Mouse (Mus musculus) mesoderm, embryonic 11.5 days (tissue): ENCODE data around the gene Eepd1.
"Not testable (repeated sequence)": the region's sequence is repeated elsewhere in the genome, so short reads cannot be mapped to it uniquely, and the experiment has no call there.

ENCODE experiments used
- DNase-seq: peaks from one replicate; pipeline ENCODE4 v3.0.0-alpha.2; 2012; ENCODE audit warnings: low read depth, low spot score

Gene Eepd1

GRCm38 (mm10) chr9:25481344-25482095 lies at the start of gene Eepd1:
Gene Eepd1 (plus strand): TSS chr9:25481547.
- DNase-seq, result peak; percentile 93

- DNase-seq, result no peak
These were observed 42.5 kb upstream of the Eepd1 start for GRCm38 (mm10) chr9:25438836-25439235.

DNA sequence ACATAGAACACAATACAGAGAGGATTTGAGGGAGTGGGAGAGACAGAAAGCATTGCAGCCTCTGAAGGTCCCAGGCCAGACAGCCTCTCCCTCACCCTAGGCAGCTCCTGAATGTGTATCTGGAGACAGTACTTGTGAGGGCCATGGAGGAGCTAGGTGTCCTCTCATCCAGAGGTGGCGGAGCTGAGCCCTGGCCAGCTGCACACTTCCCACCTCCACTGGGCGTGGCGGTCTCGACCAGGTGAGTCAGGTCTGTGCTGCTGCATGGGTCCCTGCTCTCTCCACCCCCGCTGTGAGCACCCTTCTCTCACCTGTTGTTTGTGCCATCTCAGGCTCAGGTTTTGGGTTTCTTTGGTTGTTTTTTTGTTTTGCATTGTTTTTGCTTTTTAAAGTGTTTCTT lies 41.3 kb upstream of the Eepd1 start:
- not testable (repeated sequence) for DNase-seq

DNA sequence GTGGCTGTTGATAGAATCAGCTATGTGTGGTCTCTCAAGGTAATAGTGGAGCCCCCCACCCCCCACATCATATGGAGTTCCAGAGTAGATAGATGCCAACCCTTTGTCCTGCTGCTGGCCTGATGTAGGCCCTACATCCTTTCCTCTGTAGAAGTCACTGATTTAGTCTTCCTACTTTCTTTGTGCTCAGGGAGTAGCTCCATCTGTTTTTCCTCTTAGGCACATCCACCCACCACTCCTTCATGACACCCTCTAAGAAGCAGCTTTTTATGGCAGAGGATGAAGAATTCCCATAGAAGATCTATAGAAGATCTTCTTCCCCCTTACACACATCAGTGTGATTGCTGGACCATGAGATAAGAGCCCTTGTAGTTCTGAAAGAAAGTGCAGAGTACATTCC lies 39.3 kb upstream of the Eepd1 start:
- no peak for DNase-seq

DNA sequence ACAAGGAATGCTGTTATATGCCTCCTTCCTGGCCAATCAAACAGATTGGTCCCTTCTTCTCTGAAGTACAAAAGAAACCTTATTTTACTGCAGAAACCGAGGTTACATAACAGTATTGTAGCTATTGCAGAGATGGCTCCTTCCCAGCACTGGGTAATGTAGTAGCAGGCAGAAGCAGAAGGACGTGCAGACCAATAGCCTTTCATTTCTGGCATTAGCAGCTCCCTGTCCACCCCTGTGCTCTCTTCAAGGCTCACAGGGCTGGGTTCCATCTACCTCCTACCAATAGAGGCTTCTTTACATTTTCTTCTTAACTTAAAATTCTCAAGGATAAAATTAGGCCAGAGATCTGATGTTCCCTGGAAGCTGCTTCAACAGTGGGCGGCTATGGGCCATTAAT lies 38.3 kb upstream of the Eepd1 start:
- DNase-seq, result no peak

- no peak for DNase-seq
These were observed 37.8 kb upstream of the Eepd1 start for GRCm38 (mm10) chr9:25443546-25443945.

GRCm38 (mm10) chr9:25450394-25450793 lies 31.0 kb upstream of the Eepd1 start:
- DNase-seq, result no peak

GRCm38 (mm10) chr9:25455027-25455426 lies 26.3 kb upstream of the Eepd1 start:
- no peak for DNase-seq

DNA sequence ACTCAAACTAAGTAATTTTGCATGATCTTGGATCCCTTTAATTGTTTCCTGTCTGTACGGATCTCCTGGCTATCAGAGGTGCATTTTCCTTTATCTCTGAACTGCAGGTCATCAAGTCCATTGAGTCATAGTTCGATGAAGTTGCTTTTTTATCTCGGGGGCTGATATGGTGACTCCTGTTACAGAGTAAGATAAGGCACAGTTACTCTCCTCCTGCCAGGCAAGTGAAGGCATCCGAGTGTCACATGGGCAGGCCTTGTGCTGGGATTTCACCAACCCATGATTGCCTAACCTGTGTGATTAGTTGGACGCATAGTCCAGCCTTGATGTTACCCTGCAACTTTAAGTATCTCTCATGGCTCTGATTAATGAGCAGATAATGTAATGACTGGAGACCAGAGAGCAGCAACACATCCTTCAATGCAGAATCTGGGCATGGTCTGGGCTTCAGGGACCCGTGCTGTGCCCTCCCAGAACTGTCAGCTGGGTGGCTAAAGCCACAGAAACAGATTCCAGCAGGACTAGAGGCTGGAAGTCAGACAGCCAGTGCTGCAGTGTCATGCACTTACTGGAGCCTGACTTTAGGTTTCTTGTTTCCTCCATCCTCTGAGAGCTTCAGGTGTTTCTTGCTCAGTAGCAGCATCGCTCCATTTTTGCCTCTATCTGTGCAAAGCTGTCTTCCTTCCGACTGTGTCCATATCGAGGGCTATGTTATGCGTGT lies 20.4 kb upstream of the Eepd1 start:
- no peak for DNase-seq

- DNase-seq, result no peak
These were observed 17.0 kb upstream of the Eepd1 start for GRCm38 (mm10) chr9:25464305-25464704.

- no peak for DNase-seq
These were observed 1.8 kb upstream of the Eepd1 start for GRCm38 (mm10) chr9:25479392-25480020.

GRCm38 (mm10) chr9:25480676-25481075 lies 671 bp upstream of the Eepd1 start:
- DNase-seq, result no peak

- DNase-seq, result no peak
These were observed 1.1 kb downstream of the Eepd1 start for GRCm38 (mm10) chr9:25482322-25482998.

GRCm38 (mm10) chr9:25482999-25483347 lies 1.6 kb downstream of the Eepd1 start:
- DNase-seq, result no peak

GRCm38 (mm10) chr9:25483931-25484618 lies 2.7 kb downstream of the Eepd1 start:
- DNase-seq, result no peak

GRCm38 (mm10) chr9:25484619-25484986 lies 3.3 kb downstream of the Eepd1 start:
- DNase-seq, result no peak

- no peak for DNase-seq
These were observed 3.7 kb downstream of the Eepd1 start for GRCm38 (mm10) chr9:25485006-25485405.

GRCm38 (mm10) chr9:25485406-25485805 lies 4.1 kb downstream of the Eepd1 start:
- no peak for DNase-seq

DNA sequence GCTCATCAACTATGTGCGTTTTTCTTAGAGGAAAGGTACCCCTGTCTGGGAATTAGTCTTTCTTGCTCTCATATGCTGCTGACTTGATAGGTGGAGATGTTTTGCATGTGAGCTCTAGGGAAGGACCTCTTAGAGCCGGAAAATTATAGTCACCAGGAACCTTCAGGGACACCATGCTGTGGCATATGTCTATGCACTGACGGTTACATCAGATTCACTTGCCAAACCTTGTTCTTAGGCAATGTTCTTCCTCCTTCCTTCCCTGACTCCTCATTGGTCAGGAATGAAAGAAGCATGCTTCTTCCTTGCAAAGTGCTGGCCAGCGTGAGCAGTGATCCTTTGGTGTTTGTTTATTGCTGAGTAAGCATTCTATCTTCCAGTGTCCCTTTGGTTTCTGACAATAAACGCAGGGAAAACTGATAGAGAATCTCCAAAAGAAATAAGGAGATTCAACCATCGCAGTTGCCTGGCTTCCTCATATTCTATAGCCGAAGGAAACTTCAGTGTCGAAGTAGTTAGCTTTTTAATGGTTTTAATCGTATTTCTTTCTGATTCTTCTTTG lies 5.0 kb downstream of the Eepd1 start:
- no peak for DNase-seq

- DNase-seq, result no peak
These were observed 6.2 kb downstream of the Eepd1 start for GRCm38 (mm10) chr9:25487446-25488110.

DNA sequence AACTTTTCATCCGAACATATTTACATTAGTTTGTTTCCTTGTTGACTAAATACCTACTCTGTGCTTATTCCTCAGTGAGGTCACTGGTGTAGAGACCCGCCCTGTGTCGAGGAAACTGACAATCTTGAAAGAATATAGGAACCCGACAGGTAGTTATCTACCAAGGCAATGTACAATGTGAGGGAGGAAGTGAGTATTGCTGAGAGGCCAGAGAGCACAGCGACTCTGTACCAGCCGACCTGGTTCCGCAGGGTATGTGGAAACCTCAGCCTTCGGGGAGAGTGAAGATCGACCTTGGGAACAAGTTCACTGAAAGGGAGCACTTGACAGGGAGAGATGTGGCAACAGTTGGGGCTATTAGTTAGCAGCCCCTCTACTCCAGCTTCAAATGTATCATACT lies 7.2 kb downstream of the Eepd1 start:
- no peak for DNase-seq
